Mouse (Mus musculus) intestine, embryonic 15.5 days (tissue): ENCODE data around the gene Entpd8. TPM values are rescaled to one million over a fixed set of nuclear protein-coding genes. Genes with fewer than 3 reads are reported as not detected.
A peak's percentile ranks its signal among the peaks of the same experiment; 100 is the strongest.

Experiments used
- ATAC-seq: fragments of 200-750 bp; cut with Nextera tagmentation; 2 replicates; pipeline ENCODE4 v1.8.0; 2017; ENCODE audit warnings: moderate TSS enrichment, moderate library complexity
- H3K27ac ChIP-seq: fragments of 300-500 bp; sonication (generic); 2 replicates; pipeline ENCODE4 v1.5.1; 2015; ENCODE audit warnings: mild to moderate bottlenecking, inconsistent platforms
- H3K27me3 ChIP-seq: fragments of 300-500 bp; sonication (generic); replicated peaks from 2 replicates; pipeline ENCODE4 v1.6.1; 2015; ENCODE audit warnings: inconsistent platforms
- H3K36me3 ChIP-seq: fragments of 300-500 bp; sonication (generic); 2 replicates; pipeline ENCODE4 v1.6.1; 2015; ENCODE audit warnings: inconsistent platforms
- H3K4me1 ChIP-seq: fragments of 300-500 bp; sonication (generic); replicated peaks from 2 replicates; pipeline ENCODE4 v1.6.1; 2015; ENCODE audit warnings: inconsistent platforms
- H3K4me2 ChIP-seq: fragments of 300-500 bp; sonication (generic); replicated peaks from 2 replicates; pipeline ENCODE4 v1.6.1; 2015; ENCODE audit warnings: mild to moderate bottlenecking, inconsistent platforms
- H3K4me3 ChIP-seq: fragments of 300-500 bp; sonication (generic); replicated peaks from 2 replicates; pipeline ENCODE4 v1.5.1; 2015; ENCODE audit warnings: inconsistent platforms
- H3K9ac ChIP-seq: fragments of 300-500 bp; sonication (generic); 2 replicates; pipeline ENCODE4 v1.6.1; 2015; ENCODE audit warnings: inconsistent platforms
- H3K9me3 ChIP-seq: fragments of 300-500 bp; sonication (generic); 2 replicates; pipeline ENCODE4 v1.6.1; 2016; ENCODE audit warnings: inconsistent platforms
- WGBS: fragments of 180-500 bp; shearing (Covaris S2); methylation state at CpG from one replicate; pipeline ENCODE4 v1.1.7; 2015; 5-methylcytosine and 5-hydroxymethylcytosine counted together
- polyA plus RNA-seq: library from polyadenylated mRNA; unstranded; fragments of >200 nt; fragmentation: Nextera tagmentation; extraction: Ambion mirVana; gene quantifications from 2 replicates; pipeline ENCODE4 v1.2.1, GENCODE M21; 2015

Gene Entpd8
- polyA plus RNA-seq: 8.9 and 11.7 TPM in 2 replicates

DNA sequence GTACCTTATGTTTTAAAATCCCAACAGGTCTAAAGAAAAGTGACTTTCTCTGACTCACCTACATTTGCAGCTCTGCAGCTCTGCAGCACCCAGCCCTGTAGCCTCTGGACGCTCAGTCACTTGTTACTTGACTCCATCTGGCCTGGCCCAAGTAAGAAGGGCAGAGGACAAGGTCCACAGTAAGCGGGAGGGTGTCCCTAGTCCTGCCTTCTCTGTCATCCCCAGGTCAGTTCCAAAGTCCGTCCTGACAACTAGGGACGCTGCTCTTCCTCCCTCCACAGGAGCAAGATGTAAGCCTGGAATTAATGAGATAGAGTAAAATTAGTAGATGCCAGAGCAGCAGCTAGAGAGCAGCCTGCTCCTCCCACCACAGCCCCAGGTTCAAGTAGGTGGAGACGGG, at the start of gene Entpd8:
Gene Entpd8, plus strand, starts transcription at position 229 of the 400 bp plus-strand sequence.
- Histone ChIP-seq H3K4me3 (peak within 1 kb of the TSS; percentile 13; the same call in 1 of the 2 replicates), H3K9ac (no peak within 1 kb of the TSS), H3K27ac (peak within 1 kb of the TSS; percentile 79), H3K27me3 (no peaks in the 10 kb centered on the region), H3K9me3 (no peaks in the 10 kb centered on the region), H3K4me2 (peak within 1 kb of the TSS; percentile 34), H3K36me3 (no peaks in the 10 kb centered on the region), H3K4me1 (0 out of 2 replicates have a peak, but pooled peaks cover 7% of the 10 kb centered on the region)
- ATAC-seq: peak; percentile 89
- WGBS: 36% methylated on average over 5 of the region's 5 CpGs

DNA sequence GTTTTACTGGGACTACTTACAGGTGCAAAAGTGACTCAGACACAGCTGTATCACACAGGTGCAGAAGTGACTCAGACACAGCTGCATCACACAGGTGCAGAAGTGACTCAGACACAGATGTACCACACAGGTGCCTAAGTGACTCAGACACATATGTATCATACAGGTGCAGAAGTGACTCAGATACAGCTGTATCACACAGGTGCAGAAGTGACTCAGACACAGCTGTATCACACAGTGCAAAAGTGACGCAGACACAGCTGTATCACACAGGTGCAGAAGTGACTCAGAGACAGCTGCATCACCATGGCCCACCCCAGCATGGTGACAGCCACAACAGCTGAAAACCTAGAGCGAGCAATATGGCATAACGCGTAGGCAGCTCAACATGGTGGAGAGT, 45.1 kb upstream of the Entpd8 start:
- WGBS: 95% methylated on average over 4 of the region's 4 CpGs
- Histone ChIP-seq H3K9ac (no peak overlapping the region), H3K36me3 (no peaks in the 10 kb centered on the region)

DNA sequence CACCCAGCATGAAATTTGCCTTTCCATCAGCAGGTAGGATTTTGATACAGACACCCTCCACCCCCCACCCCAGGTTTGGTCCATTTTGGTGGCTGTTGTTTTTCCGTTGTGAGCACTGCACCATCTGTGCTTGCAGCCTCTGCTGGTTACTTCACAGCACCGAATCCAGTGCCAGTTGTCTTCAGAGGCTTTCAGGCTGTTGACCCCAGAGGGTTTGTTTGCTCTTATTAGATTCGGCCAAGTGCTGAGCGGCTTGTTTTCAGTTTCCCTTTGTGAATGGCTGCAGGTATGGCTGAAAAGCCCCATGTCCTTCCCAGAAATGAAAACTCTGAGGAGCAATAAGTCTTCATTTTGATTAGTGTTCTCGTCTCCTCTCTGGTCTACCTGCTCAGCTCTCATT, 40.0 kb upstream of the Entpd8 start:
- H3K4me2 ChIP-seq: no peak overlapping the region
- H3K9me3 ChIP-seq: no peaks in the 10 kb centered on the region
- no peak overlapping the region for H3K27ac ChIP-seq
- ATAC-seq: no peak
- H3K9ac ChIP-seq: no peak overlapping the region
- H3K4me1 ChIP-seq: no peaks in the 10 kb centered on the region
- H3K27me3 ChIP-seq: no peaks in the 10 kb centered on the region
- H3K36me3 ChIP-seq: no peaks in the 10 kb centered on the region
- 78% methylated on average over 5 of the region's 5 CpGs for WGBS
- H3K4me3 ChIP-seq: no peak overlapping the region

More for the DNA sequence above, 45.1 kb upstream of the Entpd8 start:
- Histone ChIP-seq H3K9me3 (no peaks in the 10 kb centered on the region), H3K4me3 (no peak overlapping the region), H3K4me2 (no peak overlapping the region), H3K4me1 (no peaks in the 10 kb centered on the region), H3K27ac (no peak overlapping the region), H3K27me3 (no peaks in the 10 kb centered on the region)
- ATAC-seq: no peak

DNA sequence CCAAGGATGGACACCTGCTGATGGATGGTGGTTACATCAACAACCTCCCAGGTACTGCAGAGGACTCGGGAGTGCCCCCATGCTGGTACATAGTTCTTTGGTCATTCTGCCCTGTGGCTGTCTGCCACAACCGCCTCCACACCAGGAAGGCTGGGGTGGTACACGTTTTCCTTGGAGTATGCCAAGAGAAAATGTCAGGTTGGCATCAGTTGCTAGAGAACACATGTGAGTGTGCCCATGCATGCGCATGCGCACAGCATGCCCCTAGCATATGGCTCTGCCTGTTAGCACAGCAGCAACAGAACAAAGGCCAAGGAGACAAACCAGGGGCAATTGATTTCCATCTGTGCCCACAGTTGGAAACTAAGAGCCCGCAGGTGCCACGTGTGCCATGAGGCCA, 29.2 kb upstream of the Entpd8 start:
- no peaks in the 10 kb centered on the region for H3K27me3 ChIP-seq
- no peak overlapping the region for H3K4me2 ChIP-seq
- no peak overlapping the region for H3K27ac ChIP-seq
- H3K4me1 ChIP-seq: peaks cover 14% of the 10 kb centered on the region
- no peak for ATAC-seq
- no peaks in the 10 kb centered on the region for H3K9me3 ChIP-seq
- WGBS: 86% methylated on average over 7 of the region's 7 CpGs
- H3K9ac ChIP-seq: no peak overlapping the region
- H3K36me3 ChIP-seq: no peaks in the 10 kb centered on the region
- no peak overlapping the region for H3K4me3 ChIP-seq

DNA sequence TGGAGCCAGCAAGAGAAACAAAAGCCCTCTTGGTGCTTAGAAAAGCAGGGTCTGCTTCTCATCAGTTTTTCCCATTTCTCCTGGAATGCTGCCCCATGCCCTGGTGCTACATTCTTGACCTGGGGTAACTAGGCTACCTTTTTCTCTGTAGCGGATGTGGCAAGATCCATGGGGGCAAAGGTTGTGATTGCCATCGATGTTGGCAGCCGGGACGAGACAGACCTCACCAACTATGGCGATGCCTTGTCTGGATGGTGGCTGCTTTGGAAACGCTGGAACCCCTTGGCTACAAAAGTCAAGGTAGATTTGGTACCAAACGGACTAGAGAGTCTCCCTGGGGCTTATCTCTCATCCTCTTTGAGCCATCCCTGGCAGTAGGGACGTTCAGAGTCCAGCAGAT, 28.7 kb upstream of the Entpd8 start:
- ATAC-seq: no peak
- Histone ChIP-seq H3K4me1 (peaks cover 15% of the 10 kb centered on the region), H3K4me3 (no peak overlapping the region), H3K4me2 (no peak overlapping the region), H3K36me3 (no peaks in the 10 kb centered on the region), H3K27ac (no peak overlapping the region), H3K9me3 (no peaks in the 10 kb centered on the region), H3K9ac (no peak overlapping the region), H3K27me3 (no peaks in the 10 kb centered on the region)
- 83% methylated on average over 8 of the region's 8 CpGs for WGBS

DNA sequence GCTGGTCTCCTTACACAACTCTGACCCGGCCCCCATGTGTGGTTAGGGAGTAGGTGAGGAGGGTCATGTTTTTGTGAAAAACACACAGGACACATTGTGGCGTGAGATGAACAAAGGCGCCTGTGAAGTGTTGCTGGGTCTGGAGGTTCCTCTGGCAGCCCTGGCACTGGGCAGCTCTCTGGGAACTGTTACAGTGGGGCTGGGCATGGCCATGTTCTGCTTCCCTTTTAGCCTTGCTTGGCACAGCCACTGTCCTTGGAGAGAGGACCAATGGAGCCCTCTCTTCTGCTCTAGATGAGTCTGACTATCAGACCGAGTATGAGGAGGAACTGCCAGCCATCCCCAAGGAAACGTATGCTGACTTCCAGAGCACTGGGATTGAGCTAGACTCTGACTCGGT, 27.0 kb upstream of the Entpd8 start:
- Histone ChIP-seq H3K4me1 (peaks cover 15% of the 10 kb centered on the region), H3K4me3 (no peak overlapping the region), H3K9me3 (no peaks in the 10 kb centered on the region), H3K4me2 (no peak overlapping the region), H3K27me3 (no peaks in the 10 kb centered on the region), H3K9ac (no peak overlapping the region), H3K36me3 (no peaks in the 10 kb centered on the region), H3K27ac (no peak overlapping the region)
- WGBS: 88% methylated on average over 6 of the region's 6 CpGs
- no peak for ATAC-seq

DNA sequence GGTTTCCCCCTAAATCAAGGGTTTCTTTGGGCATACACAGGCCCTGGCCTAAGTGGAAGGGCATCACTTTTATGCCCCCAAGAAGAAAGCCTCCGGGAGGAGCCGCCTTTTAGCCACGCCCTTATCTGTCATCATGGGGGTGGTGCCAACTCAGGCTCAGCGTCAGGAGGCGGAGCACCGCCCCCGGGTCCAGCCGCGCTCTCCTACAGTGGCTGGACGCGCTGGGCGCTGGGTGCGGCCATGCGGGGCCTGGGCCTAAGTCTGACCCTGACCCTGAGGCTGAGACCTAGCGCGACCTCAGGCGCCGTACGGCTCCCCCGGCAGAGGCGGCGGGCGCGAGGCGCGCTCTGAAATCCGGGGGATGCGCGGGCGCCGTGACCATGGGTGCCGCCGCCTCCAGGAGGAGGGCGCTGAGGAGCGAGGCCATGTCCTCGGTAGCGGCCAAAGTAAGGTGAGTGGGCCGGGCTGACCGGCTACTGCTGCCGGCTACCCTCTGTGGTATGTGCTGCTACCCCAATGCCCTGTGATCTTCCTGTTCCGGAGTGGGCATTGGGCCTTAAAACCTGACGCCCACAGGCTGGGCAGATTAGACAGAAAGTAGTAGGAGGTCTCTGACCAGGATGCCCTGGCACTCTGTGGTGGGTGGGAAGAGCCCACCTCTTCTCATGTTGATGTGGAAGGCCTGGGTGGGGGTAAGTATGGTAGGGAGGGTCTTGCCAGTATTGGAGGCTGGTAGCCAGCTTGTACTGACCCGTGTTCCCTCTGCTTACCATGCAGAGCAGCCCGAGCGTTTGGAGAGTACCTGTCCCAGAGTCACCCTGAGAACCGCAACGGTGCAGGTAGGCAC, 25.7 kb upstream of the Entpd8 start, which contains the start of gene Nsmf:
Gene Nsmf, plus strand, starts transcription at position 135 of the 847 bp plus-strand sequence.
- Histone ChIP-seq H3K4me1 (peaks cover 15% of the 10 kb centered on the region), H3K27ac (no peak within 1 kb of the TSS), H3K36me3 (no peaks in the 10 kb centered on the region), H3K9ac (peak within 1 kb of the TSS; percentile 75), H3K27me3 (no peaks in the 10 kb centered on the region), H3K9me3 (no peaks in the 10 kb centered on the region), H3K4me3 (peak within 1 kb of the TSS; percentile 82), H3K4me2 (peak within 1 kb of the TSS; percentile 73)
- ATAC-seq: peak; percentile 95
- 4% methylated on average over 47 of the region's 47 CpGs for WGBS

DNA sequence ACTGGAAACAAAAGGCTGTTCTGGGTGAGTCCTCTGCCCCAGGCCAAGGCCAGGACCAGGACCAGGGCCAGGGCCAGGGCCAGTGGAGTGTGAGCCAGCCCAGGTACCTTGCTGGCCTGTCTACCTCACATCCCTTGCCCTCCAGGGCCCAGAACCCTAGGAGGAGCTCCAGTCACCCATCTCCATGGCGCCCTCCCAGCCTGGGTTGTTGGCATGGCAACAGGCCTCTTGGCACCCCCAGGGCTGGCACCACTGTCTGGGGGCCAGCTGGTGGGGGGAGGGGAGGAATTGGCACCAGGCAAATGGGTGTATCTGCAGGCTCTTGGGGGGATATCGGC, 25.1 kb upstream of the Entpd8 start:
- Histone ChIP-seq H3K4me1 (peaks cover 15% of the 10 kb centered on the region), H3K36me3 (0 out of 2 replicates have a peak, but pooled peaks cover 5% of the 10 kb centered on the region), H3K27ac (no peak overlapping the region), H3K4me2 (peak overlapping the region; percentile 73), H3K9ac (peak overlapping the region; percentile 75), H3K4me3 (peak overlapping the region; percentile 82), H3K27me3 (no peaks in the 10 kb centered on the region), H3K9me3 (no peaks in the 10 kb centered on the region)
- peak; percentile 22; the same call in 1 of the 2 replicates for ATAC-seq
- WGBS: 57% methylated on average over 2 of the region's 2 CpGs

DNA sequence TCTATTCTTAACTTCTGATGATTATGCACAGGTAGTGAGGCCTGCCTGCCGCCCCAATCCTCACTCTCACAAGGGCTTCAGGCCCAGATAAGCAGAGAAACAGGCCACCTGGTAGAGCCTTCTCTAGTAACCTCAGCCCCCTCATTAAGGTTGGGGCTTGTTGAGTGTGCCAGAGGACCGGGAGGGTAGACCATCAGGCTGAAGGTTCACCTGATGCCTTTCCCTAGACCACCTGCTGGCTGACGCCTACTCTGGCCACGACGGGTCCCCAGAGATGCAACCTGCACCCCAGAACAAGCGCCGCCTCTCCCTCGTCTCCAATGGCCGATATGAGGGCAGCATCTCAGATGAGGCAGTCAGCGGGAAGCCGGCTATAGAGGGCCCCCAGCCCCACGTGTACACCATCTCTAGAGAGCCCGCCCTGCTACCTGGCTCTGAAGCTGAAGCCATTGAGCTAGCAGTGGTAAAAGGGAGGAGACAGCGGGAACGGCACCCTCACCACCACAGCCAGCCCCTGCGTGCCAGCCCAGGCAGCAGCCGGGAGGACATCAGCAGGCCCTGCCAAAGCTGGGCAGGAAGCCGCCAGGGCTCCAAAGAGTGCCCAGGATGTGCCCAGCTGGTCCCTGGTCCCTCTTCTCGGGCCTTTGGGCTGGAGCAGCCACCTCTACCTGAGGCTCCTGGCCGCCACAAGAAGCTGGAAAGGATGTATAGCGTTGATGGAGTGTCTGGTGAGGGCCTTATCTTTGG, 24.5 kb upstream of the Entpd8 start:
- 87% methylated on average over 21 of the region's 21 CpGs for WGBS
- H3K4me3 ChIP-seq: peak overlapping the region; percentile 82; the same call in 1 of the 2 replicates

DNA sequence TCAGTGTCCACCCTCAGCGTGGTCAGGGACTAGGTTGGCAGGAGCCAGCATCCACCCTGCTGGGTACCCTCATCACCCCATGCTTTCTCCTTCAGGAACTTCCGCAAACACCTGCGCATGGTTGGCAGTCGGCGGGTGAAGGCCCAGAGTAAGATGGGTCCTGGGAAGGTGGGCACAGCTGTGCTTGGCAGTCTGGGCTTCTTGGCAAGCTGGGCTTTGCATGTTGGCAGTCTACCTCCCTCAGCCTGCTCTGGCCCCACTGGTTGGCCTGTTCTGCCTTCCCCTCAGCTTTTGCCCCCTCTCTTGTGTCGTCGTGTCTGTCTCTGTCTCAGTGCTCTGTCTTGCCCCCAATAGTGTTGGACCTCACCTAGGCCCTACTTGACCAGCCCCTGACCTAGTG, 21.2 kb upstream of the Entpd8 start:
- Histone ChIP-seq H3K36me3 (0 out of 2 replicates have a peak, but pooled peaks cover 5% of the 10 kb centered on the region), H3K4me3 (no peak overlapping the region), H3K9me3 (no peaks in the 10 kb centered on the region), H3K9ac (no peak overlapping the region), H3K27me3 (no peaks in the 10 kb centered on the region), H3K4me1 (peaks cover 15% of the 10 kb centered on the region), H3K27ac (no peak overlapping the region), H3K4me2 (no peak overlapping the region)
- 95% methylated on average over 7 of the region's 7 CpGs for WGBS
- no peak for ATAC-seq

More for the DNA sequence above, 24.5 kb upstream of the Entpd8 start:
- Histone ChIP-seq H3K36me3 (0 out of 2 replicates have a peak, but pooled peaks cover 5% of the 10 kb centered on the region), H3K27ac (no peak overlapping the region), H3K4me2 (peak overlapping the region; percentile 73), H3K9ac (peak overlapping the region; percentile 75; the same call in 1 of the 2 replicates), H3K4me1 (peaks cover 15% of the 10 kb centered on the region), H3K9me3 (no peaks in the 10 kb centered on the region), H3K27me3 (no peaks in the 10 kb centered on the region)
- no peak for ATAC-seq

DNA sequence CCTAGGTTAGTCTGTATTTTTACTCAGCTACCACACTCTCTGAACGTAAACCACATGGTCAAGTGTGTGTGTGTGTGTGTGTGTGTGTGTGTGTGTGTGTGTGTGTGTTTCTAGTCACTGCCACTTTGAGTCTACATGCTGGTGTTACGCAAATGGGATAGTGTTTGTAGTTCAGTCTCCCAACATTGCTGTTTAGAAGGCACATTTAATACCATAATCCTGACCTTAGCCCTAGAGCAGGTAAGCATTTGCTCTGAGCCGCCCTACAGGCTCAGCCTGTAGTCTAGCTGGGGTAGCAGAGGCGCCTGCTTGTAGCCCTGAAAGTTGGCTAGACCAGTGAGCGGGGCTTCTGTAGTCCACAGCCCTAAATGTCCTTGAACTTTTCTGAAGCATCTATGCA, 16.6 kb upstream of the Entpd8 start:
- no peak overlapping the region for H3K9ac ChIP-seq
- no peak overlapping the region for H3K4me2 ChIP-seq
- H3K36me3 ChIP-seq: 0 out of 2 replicates have a peak, but pooled peaks cover 5% of the 10 kb centered on the region
- 90% methylated on average over 5 of the region's 5 CpGs for WGBS
- H3K4me1 ChIP-seq: no peaks in the 10 kb centered on the region
- ATAC-seq: no peak
- H3K27me3 ChIP-seq: no peaks in the 10 kb centered on the region
- H3K9me3 ChIP-seq: no peaks in the 10 kb centered on the region
- no peak overlapping the region for H3K27ac ChIP-seq
- H3K4me3 ChIP-seq: no peak overlapping the region

DNA sequence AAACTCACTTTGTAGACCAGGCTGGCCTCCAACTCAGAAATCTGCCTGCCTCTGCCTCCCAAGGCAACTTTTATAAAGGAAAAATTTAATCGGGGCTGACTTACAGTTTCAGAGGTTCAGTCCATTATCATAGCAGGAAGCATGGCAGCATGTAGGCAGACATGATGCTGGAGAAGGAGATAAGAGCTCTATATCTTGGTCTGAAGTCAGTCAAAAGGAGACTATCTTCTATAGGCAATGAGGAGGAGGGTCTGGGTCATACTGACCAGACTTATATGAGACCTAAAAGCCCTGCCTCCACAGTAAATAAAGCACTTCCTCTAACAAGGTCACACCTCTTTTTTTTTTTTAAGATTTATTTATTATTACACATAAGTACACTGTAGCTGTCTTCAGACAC, 15.8 kb upstream of the Entpd8 start:
- no peaks in the 10 kb centered on the region for H3K27me3 ChIP-seq
- no peak overlapping the region for H3K4me3 ChIP-seq
- ATAC-seq: no peak
- WGBS: 86% methylated on average over 1 of the region's 1 CpGs
- H3K27ac ChIP-seq: no peak overlapping the region
- no peak overlapping the region for H3K9ac ChIP-seq
- H3K4me2 ChIP-seq: no peak overlapping the region
- no peaks in the 10 kb centered on the region for H3K4me1 ChIP-seq
- H3K36me3 ChIP-seq: 0 out of 2 replicates have a peak, but pooled peaks cover 5% of the 10 kb centered on the region
- no peaks in the 10 kb centered on the region for H3K9me3 ChIP-seq
